Mouse (Mus musculus) forebrain, embryonic 13.5 days (tissue): ENCODE results near the gene Dgke. TPM values are rescaled to one million over a fixed set of nuclear protein-coding genes. Genes with fewer than 3 reads are reported as not detected.

Experiments
- ATAC-seq: fragments of 200-750 bp; cut with Nextera tagmentation; 2 replicates; pipeline ENCODE4 v1.8.0; 2017
- H3K27ac ChIP-seq: fragments of 300-500 bp; sonication (generic); 2 replicates; pipeline ENCODE4 v1.5.1; 2015; ENCODE audit warnings: inconsistent platforms, mild to moderate bottlenecking, moderate library complexity
- H3K27me3 ChIP-seq: fragments of 300-500 bp; sonication (generic); 2 replicates; pipeline ENCODE4 v1.6.1; 2015; ENCODE audit warnings: mild to moderate bottlenecking, inconsistent platforms
- H3K36me3 ChIP-seq: fragments of 300-500 bp; sonication (generic); 2 replicates; pipeline ENCODE4 v1.6.1; 2015; ENCODE audit warnings: mild to moderate bottlenecking, inconsistent platforms; ENCODE audit not compliant: poor library complexity, severe bottlenecking
- H3K4me1 ChIP-seq: fragments of 300-500 bp; sonication (generic); 2 replicates; pipeline ENCODE4 v1.6.1; 2015; ENCODE audit warnings: inconsistent platforms
- H3K4me2 ChIP-seq: fragments of 300-500 bp; sonication (generic); 2 replicates; pipeline ENCODE4 v1.6.1; 2015; ENCODE audit warnings: inconsistent platforms, mild to moderate bottlenecking, moderate library complexity
- H3K4me3 ChIP-seq: fragments of 300-500 bp; sonication (generic); 2 replicates; pipeline ENCODE4 v1.5.1; 2015; ENCODE audit warnings: mild to moderate bottlenecking, inconsistent platforms
- H3K9ac ChIP-seq: fragments of 300-500 bp; sonication (generic); 2 replicates; pipeline ENCODE4 v1.6.1; 2015; ENCODE audit warnings: mild to moderate bottlenecking, inconsistent platforms
- H3K9me3 ChIP-seq: fragments of 300-500 bp; sonication (generic); replicated peaks from 2 replicates; pipeline ENCODE4 v1.6.1; 2016; ENCODE audit warnings: inconsistent platforms
- WGBS: fragments of 180-500 bp; shearing (Covaris S2); methylation state at CpG from one replicate; pipeline ENCODE4 v1.1.7; 2015; 5-methylcytosine and 5-hydroxymethylcytosine counted together
- polyA plus RNA-seq: library from polyadenylated mRNA; unstranded; fragments of >200 nt; fragmentation: Nextera tagmentation; extraction: Ambion mirVana; gene quantifications from 2 replicates; pipeline ENCODE4 v1.2.1, GENCODE M21; 2015

The Dgke gene
- polyA plus RNA-seq, 1 experiment from 2014 or later: 8.7 TPM

- Histone ChIP-seq H3K4me2 (no peak overlapping the region), H3K4me3 (no peak overlapping the region), H3K4me1 (no peaks in the 10 kb centered on the region), H3K9me3 (no peaks in the 10 kb centered on the region), H3K27me3 (no peaks in the 10 kb centered on the region), H3K9ac (no peak overlapping the region), H3K27ac (no peak overlapping the region), H3K36me3 (no peaks in the 10 kb centered on the region)
- ATAC-seq: no peak
- 73% methylated on average over 10 of the region's 10 CpGs for WGBS
Observed at GRCm38 (mm10) chr11:89028871-89029405, 37.7 kb downstream of the Dgke start.

GRCm38 (mm10) chr11:89027955-89028361, 38.7 kb downstream of the Dgke start:
- no peak for ATAC-seq
- Histone ChIP-seq H3K27me3 (no peaks in the 10 kb centered on the region), H3K4me3 (no peak overlapping the region), H3K4me1 (no peaks in the 10 kb centered on the region), H3K36me3 (no peaks in the 10 kb centered on the region), H3K9me3 (no peaks in the 10 kb centered on the region), H3K9ac (no peak overlapping the region), H3K4me2 (no peak overlapping the region), H3K27ac (no peak overlapping the region)
- 84% methylated on average over 10 of the region's 10 CpGs for WGBS

GRCm38 (mm10) chr11:89026117-89026516, 40.5 kb downstream of the Dgke start:
- H3K4me2 ChIP-seq: no peak overlapping the region
- H3K27ac ChIP-seq: no peak overlapping the region
- no peaks in the 10 kb centered on the region for H3K9me3 ChIP-seq
- H3K36me3 ChIP-seq: no peaks in the 10 kb centered on the region
- H3K4me1 ChIP-seq: no peaks in the 10 kb centered on the region
- no peak for ATAC-seq
- no peaks in the 10 kb centered on the region for H3K27me3 ChIP-seq
- WGBS: 96% methylated on average over 3 of the region's 3 CpGs
- no peak overlapping the region for H3K9ac ChIP-seq
- no peak overlapping the region for H3K4me3 ChIP-seq

GRCm38 (mm10) chr11:89025603-89026002, 41.0 kb downstream of the Dgke start:
- no peak overlapping the region for H3K4me2 ChIP-seq
- H3K36me3 ChIP-seq: no peaks in the 10 kb centered on the region
- H3K27me3 ChIP-seq: no peaks in the 10 kb centered on the region
- no peaks in the 10 kb centered on the region for H3K9me3 ChIP-seq
- H3K9ac ChIP-seq: no peak overlapping the region
- no peak overlapping the region for H3K4me3 ChIP-seq
- 78% methylated on average over 3 of the region's 3 CpGs for WGBS
- H3K4me1 ChIP-seq: no peaks in the 10 kb centered on the region
- H3K27ac ChIP-seq: no peak overlapping the region
- no peak for ATAC-seq

- H3K27ac ChIP-seq: no peak overlapping the region
Observed at GRCm38 (mm10) chr11:89024181-89024881, 42.3 kb downstream of the Dgke start.

GRCm38 (mm10) chr11:89023477-89023876, 43.2 kb downstream of the Dgke start:
- no peak for ATAC-seq
- WGBS: 72% methylated on average over 10 of the region's 10 CpGs
- Histone ChIP-seq H3K4me3 (no peak overlapping the region), H3K36me3 (no peaks in the 10 kb centered on the region), H3K9me3 (no peaks in the 10 kb centered on the region), H3K27me3 (no peaks in the 10 kb centered on the region), H3K27ac (no peak overlapping the region), H3K4me1 (no peaks in the 10 kb centered on the region), H3K4me2 (no peak overlapping the region), H3K9ac (no peak overlapping the region)

More at GRCm38 (mm10) chr11:89024181-89024881, 42.3 kb downstream of the Dgke start:
- no peaks in the 10 kb centered on the region for H3K36me3 ChIP-seq
- no peak overlapping the region for H3K4me3 ChIP-seq
- no peak overlapping the region for H3K4me2 ChIP-seq
- no peaks in the 10 kb centered on the region for H3K9me3 ChIP-seq
- no peaks in the 10 kb centered on the region for H3K27me3 ChIP-seq
- H3K4me1 ChIP-seq: no peaks in the 10 kb centered on the region
- ATAC-seq: no peak
- WGBS: 71% methylated on average over 11 of the region's 11 CpGs
- no peak overlapping the region for H3K9ac ChIP-seq

GRCm38 (mm10) chr11:89022120-89022731, 44.4 kb downstream of the Dgke start:
- no peaks in the 10 kb centered on the region for H3K27me3 ChIP-seq
- no peak overlapping the region for H3K27ac ChIP-seq
- WGBS: 68% methylated on average over 8 of the region's 8 CpGs
- H3K36me3 ChIP-seq: no peaks in the 10 kb centered on the region
- no peaks in the 10 kb centered on the region for H3K9me3 ChIP-seq
- ATAC-seq: no peak
- H3K4me1 ChIP-seq: no peaks in the 10 kb centered on the region
- H3K9ac ChIP-seq: no peak overlapping the region
- H3K4me3 ChIP-seq: no peak overlapping the region
- no peak overlapping the region for H3K4me2 ChIP-seq

- Histone ChIP-seq H3K27ac (no peak overlapping the region), H3K4me3 (no peak overlapping the region), H3K4me1 (no peaks in the 10 kb centered on the region), H3K36me3 (no peaks in the 10 kb centered on the region), H3K4me2 (no peak overlapping the region), H3K27me3 (no peaks in the 10 kb centered on the region), H3K9me3 (no peaks in the 10 kb centered on the region), H3K9ac (no peak overlapping the region)
- WGBS: 86% methylated on average over 7 of the region's 7 CpGs
- ATAC-seq: no peak
Observed at GRCm38 (mm10) chr11:89021687-89022086, 45.0 kb downstream of the Dgke start.

- H3K27ac ChIP-seq: no peak overlapping the region
- H3K4me3 ChIP-seq: no peak overlapping the region
- no peaks in the 10 kb centered on the region for H3K9me3 ChIP-seq
- no peaks in the 10 kb centered on the region for H3K36me3 ChIP-seq
- WGBS: 75% methylated on average over 9 of the region's 9 CpGs
- H3K27me3 ChIP-seq: no peaks in the 10 kb centered on the region
- H3K4me2 ChIP-seq: no peak overlapping the region
- no peak for ATAC-seq
- no peak overlapping the region for H3K9ac ChIP-seq
- H3K4me1 ChIP-seq: no peaks in the 10 kb centered on the region
Observed at GRCm38 (mm10) chr11:89020681-89021305, 45.9 kb downstream of the Dgke start.

- no peak overlapping the region for H3K9ac ChIP-seq
- no peaks in the 10 kb centered on the region for H3K4me1 ChIP-seq
- no peak for ATAC-seq
- no peaks in the 10 kb centered on the region for H3K27me3 ChIP-seq
- H3K4me3 ChIP-seq: no peak overlapping the region
- H3K4me2 ChIP-seq: no peak overlapping the region
- H3K36me3 ChIP-seq: no peaks in the 10 kb centered on the region
- H3K9me3 ChIP-seq: no peaks in the 10 kb centered on the region
- no peak overlapping the region for H3K27ac ChIP-seq
- WGBS: 92% methylated on average over 9 of the region's 9 CpGs
Observed at GRCm38 (mm10) chr11:89017514-89018182, 49.0 kb downstream of the Dgke start.

GRCm38 (mm10) chr11:89012241-89012640, 54.4 kb downstream of the Dgke start:
- Histone ChIP-seq H3K4me2 (no peak overlapping the region), H3K27me3 (no peaks in the 10 kb centered on the region), H3K9me3 (no peaks in the 10 kb centered on the region), H3K9ac (no peak overlapping the region), H3K27ac (no peak overlapping the region), H3K36me3 (no peaks in the 10 kb centered on the region), H3K4me1 (no peaks in the 10 kb centered on the region), H3K4me3 (no peak overlapping the region)
- no peak for ATAC-seq
- 86% methylated on average over 5 of the region's 5 CpGs for WGBS

- Histone ChIP-seq H3K36me3 (no peaks in the 10 kb centered on the region), H3K9ac (no peak overlapping the region), H3K4me2 (no peak overlapping the region), H3K27me3 (no peaks in the 10 kb centered on the region), H3K4me1 (no peaks in the 10 kb centered on the region), H3K27ac (no peak overlapping the region), H3K9me3 (no peaks in the 10 kb centered on the region), H3K4me3 (no peak overlapping the region)
- WGBS: 74% methylated on average over 7 of the region's 7 CpGs
- ATAC-seq: no peak
Observed at GRCm38 (mm10) chr11:89009496-89009895, 57.2 kb downstream of the Dgke start.
